Mouse (Mus musculus): ENCODE measurements at regions not wholly inside any gene's neighbourhood (a gene's known extent, or its start where the extent isn't known, plus 50 kb on each side); places are given as distances from the start of the nearest gene placed in this dataset.

DNA sequence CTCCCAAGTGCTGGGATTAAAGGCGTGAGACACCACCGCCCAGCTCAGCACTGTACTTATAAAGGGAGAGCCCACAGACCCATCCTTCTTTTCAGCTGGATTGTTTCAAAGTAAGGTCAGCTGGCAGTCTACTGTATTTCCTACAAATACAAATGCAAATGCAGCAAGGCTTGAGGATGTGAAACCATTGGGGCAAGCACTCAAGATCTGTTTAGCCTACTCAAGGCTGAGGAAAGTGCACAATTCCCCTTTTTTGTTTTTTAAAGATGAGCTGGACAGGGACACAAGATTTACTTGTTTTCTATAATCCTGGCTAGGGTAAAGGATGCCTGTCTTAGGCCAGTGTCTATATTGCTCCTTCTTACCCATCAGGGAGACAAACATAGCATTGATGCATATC is 212.0 kb downstream of the Il15 start:
- no peak for TF ChIP-seq CTCF (IDR thresholded peaks at IDR 0.05; ENCODE audit: borderline replicate concordance, extremely low read depth, insufficient read depth, insufficient read length)
- TF ChIP-seq POLR2A (IDR thresholded peaks at IDR 0.05; ENCODE audit: borderline replicate concordance, extremely low read depth, insufficient read depth, insufficient read length, poor library complexity, severe bottlenecking), result no peak
